Mouse (Mus musculus) heart, embryonic 10.5 days (tissue): ENCODE measurements around the gene Kcng3. TPM values are rescaled to one million over a fixed set of nuclear protein-coding genes. Genes with fewer than 3 reads are reported as not detected.

Experiments
- DNase-seq: peaks from one replicate; pipeline ENCODE4 v3.0.0-alpha.2; 2017; ENCODE audit warnings: low spot score
- H3K27ac ChIP-seq: fragments of 300-500 bp; sonication (generic); 2 replicates; pipeline ENCODE4 v1.5.1; 2016; ENCODE audit warnings: mild to moderate bottlenecking
- H3K27me3 ChIP-seq: fragments of 300-500 bp; sonication (generic); 2 replicates; pipeline ENCODE4 v1.6.1; 2016; ENCODE audit warnings: mild to moderate bottlenecking; ENCODE audit not compliant: poor library complexity, insufficient read depth, severe bottlenecking
- H3K36me3 ChIP-seq: fragments of 300-500 bp; sonication (generic); 2 replicates; pipeline ENCODE4 v1.6.1; 2016; ENCODE audit warnings: mild to moderate bottlenecking, moderate library complexity
- H3K4me1 ChIP-seq: fragments of 300-500 bp; sonication (generic); 2 replicates; pipeline ENCODE4 v1.6.1; 2016; ENCODE audit warnings: mild to moderate bottlenecking
- H3K4me3 ChIP-seq: fragments of 300-500 bp; sonication (generic); 2 replicates; pipeline ENCODE4 v1.5.1; 2016; ENCODE audit warnings: mild to moderate bottlenecking, moderate library complexity
- H3K9me3 ChIP-seq: fragments of 300-500 bp; sonication (generic); 2 replicates; pipeline ENCODE4 v1.6.1; 2016; ENCODE audit warnings: mild to moderate bottlenecking, moderate library complexity
- WGBS: fragments of 180-500 bp; shearing (Covaris S2); methylation state at CpG from one replicate; pipeline ENCODE4 v1.1.7; 2016; 5-methylcytosine and 5-hydroxymethylcytosine counted together
- polyA plus RNA-seq: library from polyadenylated mRNA; unstranded; fragments of >200 nt; fragmentation: Nextera tagmentation; extraction: Ambion mirVana; gene quantifications from 2 replicates; pipeline ENCODE4 v1.2.1, GENCODE M21; 2016

Gene Kcng3
- polyA plus RNA-seq, 1 experiment from 2014 or later = not detected

GRCm38 (mm10) chr17:83539262-83540037, 92.2 kb downstream of the Kcng3 start:
- Histone ChIP-seq H3K4me1 (peaks cover 2% of the 10 kb centered on the region; the same call in 1 of the 2 replicates), H3K36me3 (no peaks in the 10 kb centered on the region), H3K4me3 (no peak overlapping the region), H3K27ac (no peak overlapping the region), H3K27me3 (peaks cover 9% of the 10 kb centered on the region), H3K9me3 (0 out of 2 replicates have a peak, but pooled peaks cover 1% of the 10 kb centered on the region)
- 61% methylated on average over 12 of the region's 12 CpGs for WGBS
- no peak for DNase-seq

GRCm38 (mm10) chr17:83538694-83539093, 93.0 kb downstream of the Kcng3 start:
- H3K4me3 ChIP-seq = no peak overlapping the region
- WGBS = 72% methylated on average over 1 of the region's 1 CpGs
- no peaks in the 10 kb centered on the region for H3K36me3 ChIP-seq
- no peak overlapping the region for H3K27ac ChIP-seq
- DNase-seq = no peak
- H3K9me3 ChIP-seq = 0 out of 2 replicates have a peak, but pooled peaks cover 4% of the 10 kb centered on the region
- H3K27me3 ChIP-seq = peaks cover 5% of the 10 kb centered on the region; the same call in 1 of the 2 replicates
- H3K4me1 ChIP-seq = peaks cover 2% of the 10 kb centered on the region; the same call in 1 of the 2 replicates

- WGBS = 71% methylated on average over 9 of the region's 9 CpGs
- DNase-seq = no peak
- Histone ChIP-seq H3K36me3 (no peaks in the 10 kb centered on the region), H3K4me1 (peaks cover 2% of the 10 kb centered on the region; the same call in 1 of the 2 replicates), H3K27ac (no peak overlapping the region), H3K27me3 (peaks cover 5% of the 10 kb centered on the region; the same call in 1 of the 2 replicates), H3K4me3 (no peak overlapping the region), H3K9me3 (0 out of 2 replicates have a peak, but pooled peaks cover 4% of the 10 kb centered on the region)
These were observed 93.6 kb downstream of the Kcng3 start for GRCm38 (mm10) chr17:83538141-83538540.

Other genes starting within 250 kb of the Kcng3 start
- gene Cox7a2l, start 114.6 kb downstream of the Kcng3 start, polyA plus RNA-seq = 173 and 177 TPM in 2 replicates
- 45.7 and 50.5 TPM in 2 replicates for gene Mta3, start 74.3 kb upstream of the Kcng3 start, polyA plus RNA-seq
- 0.41 and 0.68 TPM in 2 replicates for gene Haao, start 216.1 kb upstream of the Kcng3 start, polyA plus RNA-seq